ENCODE assay signal across 19 mouse cellular contexts in genomic region chr1:194851242-194852064, GRCm38 (mm10).
DNase-seq lines count a peak whose midpoint lies in the region; ATAC-seq lines count a peak whose summit lies in the region.
"Had no signal": no experiment of that assay in that cellular context is flagged by ENCODE, and none has a peak within 500 bp of the region (broad histone marks: within the 10 kb centered on the region; RNA-seq: fewer than 3 reads in every experiment).

No protein-coding gene starts in this region.

- H3K4me2 ChIP-seq in heart, embryonic 13.5 days: no peak overlapping the region
- no peak overlapping the region for H3K4me2 ChIP-seq in forebrain, embryonic 13.5 days
- H3K4me2 ChIP-seq in hindbrain, embryonic 16.5 days (ENCODE audit: low read length): no peak overlapping the region
- no peak overlapping the region for H3K4me2 ChIP-seq in kidney, embryonic 15.5 days
- H3K4me2 ChIP-seq: liver, embryonic 12.5 days; stomach, embryonic 15.5 days had no signal

- no peak for DNase-seq in heart, postnatal 4 days
- DNase-seq in brain, adult 2 months (ENCODE audit: low read depth, low spot score): peak; percentile 17
- DNase-seq in layer of hippocampus, postnatal 25 days (ENCODE audit: extremely low spot score in 1 of 2, low spot score in 1 of 2): no peak
- DNase-seq in ovary, adult 18-20 months (ENCODE audit: low spot score): no peak
- DNase-seq: adrenal gland, postnatal 25 days; cerebellum, adult 9-11 months; gastrocnemius, postnatal 14 days; kidney, adult 18-20 months; kidney, postnatal 25 days; thymus, postnatal 14 days had no signal

- H3K27ac ChIP-seq in heart, embryonic 13.5 days (replicated peaks): no peak overlapping the region
- H3K27ac ChIP-seq in forebrain, embryonic 13.5 days: peak overlapping the region; percentile 25
- H3K27ac ChIP-seq in hindbrain, embryonic 16.5 days (ENCODE audit: low read depth, low read length): no peak overlapping the region
- H3K27ac ChIP-seq in kidney, embryonic 15.5 days: no peak overlapping the region
- H3K27ac ChIP-seq: heart, embryonic 10.5 days; liver, embryonic 12.5 days; stomach, embryonic 15.5 days had no signal

- no peaks in the 10 kb centered on the region for H3K36me3 ChIP-seq in heart, embryonic 13.5 days
- H3K36me3 ChIP-seq in forebrain, embryonic 13.5 days (ENCODE audit: poor library complexity, severe bottlenecking): no peaks in the 10 kb centered on the region
- H3K36me3 ChIP-seq in hindbrain, embryonic 16.5 days (ENCODE audit: control insufficient read depth, insufficient read depth, low read length): no peaks in the 10 kb centered on the region
- no peaks in the 10 kb centered on the region for H3K36me3 ChIP-seq in kidney, embryonic 15.5 days
- H3K36me3 ChIP-seq: heart, embryonic 10.5 days; liver, embryonic 12.5 days; stomach, embryonic 15.5 days had no signal

- H3K9me3 ChIP-seq in heart, embryonic 13.5 days: no peaks in the 10 kb centered on the region
- H3K9me3 ChIP-seq in forebrain, embryonic 13.5 days (replicated peaks): no peaks in the 10 kb centered on the region
- H3K9me3 ChIP-seq in hindbrain, embryonic 16.5 days (ENCODE audit: control insufficient read depth, low read length): no peaks in the 10 kb centered on the region
- H3K9me3 ChIP-seq in kidney, embryonic 15.5 days (replicated peaks): no peaks in the 10 kb centered on the region
- H3K9me3 ChIP-seq: heart, embryonic 10.5 days; liver, embryonic 12.5 days; stomach, embryonic 15.5 days had no signal

- no peaks in the 10 kb centered on the region for H3K27me3 ChIP-seq in heart, embryonic 13.5 days (replicated peaks)
- H3K27me3 ChIP-seq in forebrain, embryonic 13.5 days: no peaks in the 10 kb centered on the region
- H3K27me3 ChIP-seq in hindbrain, embryonic 16.5 days (replicated peaks; ENCODE audit: control insufficient read depth, insufficient read depth, low read length): no peaks in the 10 kb centered on the region
- H3K27me3 ChIP-seq in kidney, embryonic 15.5 days: no peaks in the 10 kb centered on the region
- H3K27me3 ChIP-seq: liver, embryonic 12.5 days; Patski; stomach, embryonic 15.5 days had no signal

- no peak overlapping the region for H3K9ac ChIP-seq in heart, embryonic 13.5 days
- H3K9ac ChIP-seq in forebrain, embryonic 13.5 days: no peak overlapping the region
- H3K9ac ChIP-seq in hindbrain, embryonic 16.5 days (ENCODE audit: low read depth, low read length): no peak overlapping the region
- no peak overlapping the region for H3K9ac ChIP-seq in kidney, embryonic 15.5 days
- H3K9ac ChIP-seq: liver, embryonic 12.5 days; stomach, embryonic 15.5 days had no signal

- H3K4me3 ChIP-seq in heart, embryonic 13.5 days: no peak overlapping the region
- no peak overlapping the region for H3K4me3 ChIP-seq in forebrain, embryonic 13.5 days
- H3K4me3 ChIP-seq in hindbrain, embryonic 16.5 days (ENCODE audit: low read length): no peak overlapping the region
- H3K4me3 ChIP-seq in kidney, embryonic 15.5 days (replicated peaks): no peak overlapping the region
- H3K4me3 ChIP-seq: heart, embryonic 10.5 days; liver, embryonic 12.5 days; stomach, embryonic 15.5 days had no signal

- 74% methylated on average over 4 of the region's 4 CpGs for WGBS in heart, embryonic 13.5 days
- WGBS in forebrain, embryonic 13.5 days: 43% methylated on average over 4 of the region's 4 CpGs
- 59% methylated on average over 4 of the region's 4 CpGs for WGBS in hindbrain, embryonic 16.5 days
- WGBS in kidney, embryonic 15.5 days: 67% methylated on average over 4 of the region's 4 CpGs

- peaks cover 9% of the 10 kb centered on the region; the same call in 1 of the 2 replicates for H3K4me1 ChIP-seq in heart, embryonic 13.5 days
- peaks cover 13% of the 10 kb centered on the region for H3K4me1 ChIP-seq in forebrain, embryonic 13.5 days
- 0 out of 2 replicates have a peak, but pooled peaks cover 3% of the 10 kb centered on the region for H3K4me1 ChIP-seq in hindbrain, embryonic 16.5 days (ENCODE audit: control insufficient read depth, insufficient read depth, low read depth, low read length)
- H3K4me1 ChIP-seq in kidney, embryonic 15.5 days: no peaks in the 10 kb centered on the region
- H3K4me1 ChIP-seq: heart, embryonic 10.5 days; liver, embryonic 12.5 days; stomach, embryonic 15.5 days had no signal

- ATAC-seq in heart, embryonic 13.5 days (ENCODE audit: extremely low read depth, insufficient number of reproducible peaks, low FRiP score, low TSS enrichment): peak; percentile 46; the same call in 1 of the 2 replicates
- ATAC-seq in forebrain, embryonic 13.5 days: peak; percentile 75
- ATAC-seq in hindbrain, embryonic 16.5 days: peak; percentile 27; the same call in 1 of the 2 replicates
- ATAC-seq in kidney, embryonic 15.5 days (replicated peaks; ENCODE audit: low FRiP score): no peak; the same call in 1 of the 2 replicates
- ATAC-seq: activated CD4-positive, CD25-positive, alpha-beta regulatory T cell, adult 4 months; liver, embryonic 12.5 days; Patski had no signal
